Mouse (Mus musculus) mouse embryonic stem cell (cell line): Measurements from ENCODE around the gene Gm2237.
"Not testable (repeated sequence)": the region's sequence is repeated elsewhere in the genome, so short reads cannot be mapped to it uniquely, and the experiment has no call there.

Experiments used
- in situ Hi-C, 2 experiments: fragments of 300-500 bp; cut with MboI; formaldehyde crosslinking; loops; 1 replicate in 1 of 2; 3 replicates in 1 of 2; pipeline ENCODE4 v1.14.3; 2019 to 2020; ENCODE audit warnings: low sequenced_read_pairs in 2 of 2, low pct_unique_long_range_greater_than_20kb in 1 of 2, mixed read lengths in 1 of 2; ENCODE audit not compliant: unreplicated experiment in 1 of 2

Gene Gm2237

DNA sequence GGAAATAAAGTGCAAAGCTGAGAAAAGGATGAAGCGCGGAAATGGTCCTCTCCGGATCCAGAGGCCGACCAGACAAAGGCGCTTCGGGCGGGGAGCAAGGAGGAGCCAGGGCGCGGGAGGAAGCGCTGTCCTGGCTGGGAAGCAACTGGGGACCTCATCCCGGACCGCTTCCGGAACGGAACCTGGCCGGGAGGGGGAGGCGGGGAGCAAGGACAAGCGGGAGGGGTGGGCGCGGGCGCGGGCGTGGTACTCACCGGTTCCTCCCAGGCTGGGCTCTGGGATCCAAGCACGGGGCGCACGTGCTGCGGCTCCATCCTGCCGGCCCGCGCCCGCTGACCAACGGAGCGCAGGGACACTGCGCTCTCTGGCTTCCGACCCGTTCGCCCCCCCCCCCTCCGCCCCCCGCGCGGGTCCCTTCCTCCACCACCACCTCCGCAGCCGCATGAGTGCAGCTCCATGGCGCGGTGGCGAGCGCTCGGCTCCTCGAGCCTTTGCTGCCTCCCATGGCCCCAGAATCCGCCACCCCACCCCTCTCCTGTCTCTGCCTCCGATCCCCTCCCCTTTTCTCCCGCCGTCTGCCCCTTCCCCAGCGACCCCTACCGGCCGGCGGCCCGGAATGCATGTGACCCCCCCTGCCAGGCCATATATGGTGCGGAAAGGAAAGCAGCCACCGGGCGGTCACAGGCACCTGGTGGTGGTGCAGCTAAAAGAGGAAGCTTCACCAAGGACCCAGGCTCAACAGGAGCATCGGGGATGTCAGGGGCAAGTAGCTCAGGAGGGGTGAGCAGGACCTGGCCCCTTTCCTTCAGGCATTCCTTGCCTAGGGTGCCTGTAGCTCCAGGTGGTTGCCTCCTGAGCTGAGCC is at the start of gene Gm2237:
TSS of gene Gm2237 (minus strand) at position 332 of the 864 bp plus-strand sequence.
- in situ Hi-C loops = not testable (repeated sequence)

DNA sequence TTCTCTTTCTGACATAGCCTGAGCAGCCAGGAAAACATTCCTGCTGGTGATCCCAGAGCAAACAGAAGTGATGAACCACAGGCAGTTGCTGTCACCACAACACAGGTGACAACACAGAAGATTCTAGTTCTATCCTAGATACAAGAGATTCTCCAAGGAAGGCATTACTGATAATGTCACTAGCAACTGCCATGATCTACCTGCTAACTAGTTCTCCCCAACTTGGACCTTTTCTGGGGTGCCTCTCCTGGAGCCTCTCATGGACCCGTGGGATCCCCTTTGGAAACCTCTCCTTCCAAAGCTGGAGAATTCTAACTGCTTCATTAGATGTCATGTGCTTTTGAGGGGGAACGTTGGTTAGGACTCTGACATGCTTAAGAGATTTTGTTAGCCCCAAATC is 17.5 kb upstream of the Gm2237 start, which contains the start of gene Gm5458:
TSS of gene Gm5458 (minus strand) at position 101 of the 400 bp plus-strand sequence.
- in situ Hi-C loops = not testable (repeated sequence)

DNA sequence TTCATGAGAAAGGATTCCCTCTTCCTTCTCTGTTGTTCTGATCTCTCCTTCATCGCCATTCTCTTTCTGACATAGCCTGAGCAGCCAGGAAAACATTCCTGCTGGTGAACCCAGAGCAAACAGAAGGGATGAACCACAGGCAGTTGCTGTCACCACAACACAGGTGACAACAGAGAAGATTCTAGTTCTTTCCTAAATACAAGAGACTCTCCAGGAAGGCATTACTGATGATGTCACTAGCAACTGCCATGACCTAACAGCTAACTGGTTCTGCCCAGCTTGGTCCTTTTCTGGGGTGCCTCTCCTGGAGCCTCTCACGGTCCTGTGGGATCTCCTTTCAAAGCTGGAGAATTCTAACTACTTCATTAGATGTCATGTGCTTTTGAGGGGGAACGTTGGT is 35.1 kb downstream of the Gm2237 start, which contains the start of gene Gm2244:
TSS of gene Gm2244 (minus strand) at position 101 of the 400 bp plus-strand sequence.
- in situ Hi-C loops = not testable (repeated sequence)
